Mouse (Mus musculus) cerebellum, adult 2 months (tissue): ENCODE measurements around the gene Yap1.

ENCODE experiments used
- CTCF ChIP-seq: fragments of 200-500 bp; IDR thresholded peaks from 2 replicates; pipeline ENCODE4 v1.5.1; 2011; ENCODE audit warnings: low read depth, mild to moderate bottlenecking, control low read depth, low read length, moderate library complexity, borderline replicate concordance; ENCODE audit not compliant: insufficient read depth
- POLR2A ChIP-seq: fragments of 200-500 bp; IDR thresholded peaks from 2 replicates; pipeline ENCODE4 v1.6.1; 2011; ENCODE audit warnings: low read length, control low read depth, borderline replicate concordance; ENCODE audit not compliant: insufficient read depth

DNA sequence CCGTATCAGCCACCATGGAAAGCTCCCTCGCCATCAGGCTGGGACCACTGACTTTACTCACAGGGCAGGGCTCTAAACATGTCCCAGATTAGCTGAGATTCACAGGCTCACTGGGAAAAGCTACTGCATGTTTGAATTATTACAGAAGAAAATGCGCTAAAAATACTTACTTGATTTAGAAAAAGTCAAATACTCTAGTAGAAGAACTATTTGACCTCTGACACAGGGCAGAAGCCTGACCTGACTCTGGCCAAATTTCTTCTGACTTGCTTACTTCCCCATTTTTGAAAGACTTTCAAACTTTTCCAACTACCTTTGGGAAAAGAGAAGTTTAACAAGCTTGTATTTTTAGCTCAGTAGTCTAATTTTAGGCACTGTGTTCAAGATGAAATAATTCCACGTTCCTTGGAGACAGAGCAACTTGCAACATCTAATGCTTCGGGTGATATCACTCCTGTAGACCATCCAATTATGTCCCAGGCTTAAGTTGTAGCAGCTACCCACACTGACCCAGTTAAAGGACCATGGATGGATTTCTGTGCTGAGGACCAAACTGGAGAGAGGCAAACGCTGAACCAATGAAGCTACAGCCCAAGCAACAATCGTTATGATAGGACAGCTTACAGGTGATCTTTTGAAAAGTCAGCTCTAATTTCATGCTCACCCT is 60.5 kb downstream of the Yap1 start:
- TF ChIP-seq CTCF = no peak
- no peak for TF ChIP-seq POLR2A
